Mouse (Mus musculus) forebrain, embryonic 16.5 days (tissue): Measurements from ENCODE around the gene Ric8a. TPM values are rescaled to one million over a fixed set of nuclear protein-coding genes. Genes with fewer than 3 reads are reported as not detected.
A peak's percentile ranks its signal among the peaks of the same experiment; 100 is the strongest.

Experiments
- ATAC-seq: fragments of 200-750 bp; cut with Nextera tagmentation; 2 replicates; pipeline ENCODE4 v1.8.0; 2017; ENCODE audit warnings: mild to moderate bottlenecking, moderate library complexity
- H3K27ac ChIP-seq: fragments of 300-500 bp; sonication (generic); 2 replicates; pipeline ENCODE4 v1.5.1; 2014; ENCODE audit warnings: low read length, control low read depth
- H3K27me3 ChIP-seq: fragments of 300-500 bp; sonication (generic); replicated peaks from 2 replicates; pipeline ENCODE4 v1.6.1; 2014; ENCODE audit warnings: low read length; ENCODE audit not compliant: control insufficient read depth, insufficient read depth
- H3K36me3 ChIP-seq: fragments of 300-500 bp; sonication (generic); 2 replicates; pipeline ENCODE4 v1.6.1; 2014; ENCODE audit not compliant: control insufficient read depth, insufficient read depth
- H3K4me1 ChIP-seq: fragments of 300-500 bp; sonication (generic); replicated peaks from 2 replicates; pipeline ENCODE4 v1.6.1; 2014; ENCODE audit warnings: low read length; ENCODE audit not compliant: control insufficient read depth, insufficient read depth
- H3K4me2 ChIP-seq: fragments of 300-500 bp; sonication (generic); 2 replicates; pipeline ENCODE4 v1.6.1; 2014; ENCODE audit warnings: mild to moderate bottlenecking, low read length, control low read depth
- H3K4me3 ChIP-seq: fragments of 300-500 bp; sonication (generic); replicated peaks from 2 replicates; pipeline ENCODE4 v1.5.1; 2014; ENCODE audit warnings: mild to moderate bottlenecking, low read length, control low read depth
- H3K9ac ChIP-seq: fragments of 300-500 bp; sonication (generic); replicated peaks from 2 replicates; pipeline ENCODE4 v1.6.1; 2014; ENCODE audit warnings: low read depth, low read length, control low read depth
- H3K9me3 ChIP-seq: fragments of 300-500 bp; sonication (generic); 2 replicates; pipeline ENCODE4 v1.6.1; 2016; ENCODE audit warnings: low read length; ENCODE audit not compliant: control insufficient read depth
- WGBS: fragments of 180-500 bp; shearing (Covaris S2); extraction: QIAGEN DNeasy Blood & Tissue Kit; methylation state at CpG from one replicate; pipeline ENCODE4 v1.1.7; 2014; 5-methylcytosine and 5-hydroxymethylcytosine counted together
- polyA plus RNA-seq: library from polyadenylated mRNA; unstranded; fragments of >200 nt; fragmentation: Nextera tagmentation; extraction: Ambion mirVana; gene quantifications from 2 replicates; pipeline ENCODE4 v1.2.1, GENCODE M21; 2015

The Ric8a gene
- 91.2 and 101 TPM in 2 replicates for polyA plus RNA-seq

GRCm38 (mm10) chr7:140856785-140857549, at the start of gene Ric8a:
TSS of gene Ric8a (plus strand) at chr7:140856957.
- H3K27me3 ChIP-seq = no peaks in the 10 kb centered on the region

GRCm38 (mm10) chr7:140810496-140810895, 46.3 kb upstream of the Ric8a start:
- Histone ChIP-seq H3K4me3 (no peak overlapping the region), H3K27me3 (no peaks in the 10 kb centered on the region), H3K27ac (no peak overlapping the region), H3K9ac (no peak overlapping the region), H3K9me3 (no peaks in the 10 kb centered on the region), H3K4me2 (no peak overlapping the region), H3K36me3 (peaks cover 7% of the 10 kb centered on the region; the same call in 1 of the 2 replicates), H3K4me1 (no peaks in the 10 kb centered on the region)
- no peak for ATAC-seq
- WGBS = 94% methylated on average over 6 of the region's 6 CpGs

More at GRCm38 (mm10) chr7:140856785-140857549, at the start of gene Ric8a:
- peaks cover 31% of the 10 kb centered on the region for H3K4me1 ChIP-seq
- peaks cover 30% of the 10 kb centered on the region for H3K36me3 ChIP-seq
- under 1% methylated on average over 49 of the region's 50 CpGs for WGBS
- H3K9me3 ChIP-seq = no peaks in the 10 kb centered on the region
- peak within 1 kb of the TSS; percentile 93 for H3K27ac ChIP-seq
- peak within 1 kb of the TSS; percentile 88 for H3K9ac ChIP-seq
- ATAC-seq = peak; percentile 82
- peak within 1 kb of the TSS; percentile 87 for H3K4me3 ChIP-seq
- H3K4me2 ChIP-seq = peak within 1 kb of the TSS; percentile 95

- Histone ChIP-seq H3K4me2 (no peak overlapping the region), H3K4me1 (no peaks in the 10 kb centered on the region), H3K36me3 (peaks cover 7% of the 10 kb centered on the region; the same call in 1 of the 2 replicates), H3K4me3 (no peak overlapping the region), H3K27me3 (no peaks in the 10 kb centered on the region), H3K9me3 (no peaks in the 10 kb centered on the region), H3K9ac (no peak overlapping the region), H3K27ac (no peak overlapping the region)
- WGBS = 79% methylated on average over 13 of the region's 13 CpGs
- ATAC-seq = no peak
Measured at GRCm38 (mm10) chr7:140811714-140812113, 45.0 kb upstream of the Ric8a start.

GRCm38 (mm10) chr7:140812850-140813249, 43.9 kb upstream of the Ric8a start:
- no peak for ATAC-seq
- H3K4me3 ChIP-seq = no peak overlapping the region
- 95% methylated on average over 12 of the region's 12 CpGs for WGBS
- H3K4me1 ChIP-seq = no peaks in the 10 kb centered on the region
- no peaks in the 10 kb centered on the region for H3K9me3 ChIP-seq
- no peaks in the 10 kb centered on the region for H3K27me3 ChIP-seq
- H3K4me2 ChIP-seq = no peak overlapping the region
- no peak overlapping the region for H3K9ac ChIP-seq
- H3K27ac ChIP-seq = no peak overlapping the region
- H3K36me3 ChIP-seq = peaks cover 7% of the 10 kb centered on the region; the same call in 1 of the 2 replicates

GRCm38 (mm10) chr7:140820173-140820572, 36.6 kb upstream of the Ric8a start:
- Histone ChIP-seq H3K9me3 (no peaks in the 10 kb centered on the region), H3K4me2 (no peak overlapping the region), H3K9ac (no peak overlapping the region), H3K36me3 (no peaks in the 10 kb centered on the region), H3K27me3 (peaks cover 4% of the 10 kb centered on the region; the same call in 1 of the 2 replicates), H3K4me1 (peaks cover 10% of the 10 kb centered on the region), H3K4me3 (no peak overlapping the region), H3K27ac (no peak overlapping the region)
- no peak for ATAC-seq
- 56% methylated on average over 4 of the region's 4 CpGs for WGBS

- H3K36me3 ChIP-seq = no peaks in the 10 kb centered on the region
- peak overlapping the region; percentile 57 for H3K9ac ChIP-seq
- WGBS = 39% methylated on average over 5 of the region's 5 CpGs
- H3K27me3 ChIP-seq = peaks cover 9% of the 10 kb centered on the region
- peak overlapping the region; percentile 76 for H3K4me2 ChIP-seq
- H3K4me1 ChIP-seq = peaks cover 10% of the 10 kb centered on the region
- no peaks in the 10 kb centered on the region for H3K9me3 ChIP-seq
- peak overlapping the region; percentile 55 for H3K4me3 ChIP-seq
- ATAC-seq = peak; percentile 71
- peak overlapping the region; percentile 38 for H3K27ac ChIP-seq
Measured at GRCm38 (mm10) chr7:140821305-140821652, 35.5 kb upstream of the Ric8a start.

GRCm38 (mm10) chr7:140821653-140822329, 35.0 kb upstream of the Ric8a start, which contains the start of gene Zfp941:
TSS of gene Zfp941 (minus strand) at chr7:140822178.
- H3K9me3 ChIP-seq = no peaks in the 10 kb centered on the region
- peaks cover 10% of the 10 kb centered on the region for H3K4me1 ChIP-seq
- H3K36me3 ChIP-seq = no peaks in the 10 kb centered on the region
- H3K27me3 ChIP-seq = peaks cover 9% of the 10 kb centered on the region
- H3K4me2 ChIP-seq = peak within 1 kb of the TSS; percentile 76
- peak within 1 kb of the TSS; percentile 57 for H3K9ac ChIP-seq
- under 1% methylated on average over 21 of the region's 21 CpGs for WGBS
- peak within 1 kb of the TSS; percentile 38 for H3K27ac ChIP-seq
- peak; percentile 94 for ATAC-seq
- peak within 1 kb of the TSS; percentile 55 for H3K4me3 ChIP-seq

GRCm38 (mm10) chr7:140822731-140823130, 34.0 kb upstream of the Ric8a start:
- Histone ChIP-seq H3K36me3 (no peaks in the 10 kb centered on the region), H3K27ac (no peak overlapping the region), H3K9ac (no peak overlapping the region), H3K4me2 (no peak overlapping the region), H3K27me3 (peaks cover 9% of the 10 kb centered on the region), H3K4me3 (no peak overlapping the region), H3K9me3 (no peaks in the 10 kb centered on the region), H3K4me1 (peaks cover 10% of the 10 kb centered on the region)
- WGBS = 96% methylated on average over 4 of the region's 4 CpGs
- ATAC-seq = no peak

GRCm38 (mm10) chr7:140828171-140828881, 28.4 kb upstream of the Ric8a start:
- Histone ChIP-seq H3K9ac (no peak overlapping the region), H3K4me2 (no peak overlapping the region)
- 34% methylated on average over 8 of the region's 8 CpGs for WGBS

More at GRCm38 (mm10) chr7:140828171-140828881, 28.4 kb upstream of the Ric8a start:
- ATAC-seq = 0 out of 2 replicates have a peak, but pooled peaks have one; percentile 43
- H3K27me3 ChIP-seq = peaks cover 5% of the 10 kb centered on the region; the same call in 1 of the 2 replicates
- no peaks in the 10 kb centered on the region for H3K36me3 ChIP-seq
- H3K27ac ChIP-seq = no peak overlapping the region
- H3K4me1 ChIP-seq = no peaks in the 10 kb centered on the region
- H3K4me3 ChIP-seq = no peak overlapping the region
- no peaks in the 10 kb centered on the region for H3K9me3 ChIP-seq
